Mouse (Mus musculus): Measurements from ENCODE around the gene Swi5. TPM values are rescaled to one million over a fixed set of nuclear protein-coding genes. Genes with fewer than 3 reads are reported as not detected.

The Swi5 gene
- polyA plus RNA-seq, 1 experiment, result 270 TPM

GRCm38 (mm10) chr2:32282727-32283126 is 5.1 kb downstream of the Swi5 start:
- H3K27ac ChIP-seq (ENCODE audit: insufficient read depth, low read length), result no peak overlapping the region
- H3K4me3 ChIP-seq (replicated peaks; ENCODE audit: insufficient read depth, low read depth, low read length), result no peak overlapping the region
- TF ChIP-seq POLR2A (IDR thresholded peaks at IDR 0.05; ENCODE audit: borderline replicate concordance, insufficient read depth, low read length) (no peak), CTCF (IDR thresholded peaks at IDR 0.05; ENCODE audit: borderline replicate concordance, insufficient read depth, low read depth, low read length) (peak; percentile 70)
- WGBS, result 78% methylated on average over 1 of the region's 1 CpGs
- no peaks in the 10 kb centered on the region; the same call in 1 of the 2 replicates for H3K4me1 ChIP-seq (ENCODE audit: control insufficient read depth, insufficient read depth, low read length)
- DNase-seq, result peak; percentile 53 to 62
- H3K27me3 ChIP-seq (ENCODE audit: control insufficient read depth, insufficient read depth, low read length), result no peaks in the 10 kb centered on the region

- WGBS, result 84% methylated on average over 2 of the region's 2 CpGs
- no peak for DNase-seq
- Histone ChIP-seq H3K27me3 (ENCODE audit: control insufficient read depth, insufficient read depth, low read length) (no peaks in the 10 kb centered on the region), H3K27ac (ENCODE audit: insufficient read depth, low read length) (no peak overlapping the region), H3K4me3 (replicated peaks; ENCODE audit: insufficient read depth, low read depth, low read length) (no peak overlapping the region), H3K4me1 (ENCODE audit: control insufficient read depth, insufficient read depth, low read length) (no peaks in the 10 kb centered on the region; the same call in 1 of the 2 replicates)
- no peak for TF ChIP-seq CTCF (IDR thresholded peaks at IDR 0.05; ENCODE audit: borderline replicate concordance, insufficient read depth, low read depth, low read length)
- no peak for TF ChIP-seq POLR2A (IDR thresholded peaks at IDR 0.05; ENCODE audit: borderline replicate concordance, insufficient read depth, low read length)
These were observed 5.6 kb downstream of the Swi5 start for GRCm38 (mm10) chr2:32282289-32282688.

GRCm38 (mm10) chr2:32275823-32276222 is 12.1 kb downstream of the Swi5 start:
- TF ChIP-seq CTCF (IDR thresholded peaks at IDR 0.05; ENCODE audit: borderline replicate concordance, insufficient read depth, low read depth, low read length), result peak; percentile 23; the same call in 1 of the 2 replicates
- TF ChIP-seq POLR2A (IDR thresholded peaks at IDR 0.05; ENCODE audit: borderline replicate concordance, insufficient read depth, low read length), result no peak
- 82% methylated on average over 3 of the region's 3 CpGs for WGBS
- H3K27me3 ChIP-seq (ENCODE audit: control insufficient read depth, insufficient read depth, low read length), result no peaks in the 10 kb centered on the region

GRCm38 (mm10) chr2:32260635-32261034 is 27.2 kb downstream of the Swi5 start:
- no peak overlapping the region for H3K4me3 ChIP-seq (replicated peaks; ENCODE audit: insufficient read depth, low read depth, low read length)
- peaks cover 9% of the 10 kb centered on the region for H3K4me1 ChIP-seq (ENCODE audit: control insufficient read depth, insufficient read depth, low read length)
- H3K27ac ChIP-seq (ENCODE audit: insufficient read depth, low read length), result no peak overlapping the region
- no peaks in the 10 kb centered on the region for H3K27me3 ChIP-seq (ENCODE audit: control insufficient read depth, insufficient read depth, low read length)
- 24% methylated on average over 4 of the region's 4 CpGs for WGBS
- DNase-seq, result peak; percentile 35 to 56
- TF ChIP-seq CTCF (IDR thresholded peaks at IDR 0.05; ENCODE audit: borderline replicate concordance, insufficient read depth, low read depth, low read length) (peak; percentile 43; the same call in 1 of the 2 replicates), POLR2A (IDR thresholded peaks at IDR 0.05; ENCODE audit: borderline replicate concordance, insufficient read depth, low read length) (no peak)

More at GRCm38 (mm10) chr2:32275823-32276222, 12.1 kb downstream of the Swi5 start:
- Histone ChIP-seq H3K4me1 (ENCODE audit: control insufficient read depth, insufficient read depth, low read length) (no peaks in the 10 kb centered on the region), H3K4me3 (replicated peaks; ENCODE audit: insufficient read depth, low read depth, low read length) (no peak overlapping the region), H3K27ac (ENCODE audit: insufficient read depth, low read length) (no peak overlapping the region)
- no peak for DNase-seq

GRCm38 (mm10) chr2:32259657-32260417 is 28.0 kb downstream of the Swi5 start, which contains the start of gene Uck1:
Gene Uck1, minus strand, starts transcription at chr2:32260159.
- peaks cover 9% of the 10 kb centered on the region for H3K4me1 ChIP-seq (ENCODE audit: control insufficient read depth, insufficient read depth, low read length)
- under 1% methylated on average over 59 of the region's 59 CpGs for WGBS
- peak; percentile 92 to 93 for DNase-seq

GRCm38 (mm10) chr2:32258887-32259533 is 28.9 kb downstream of the Swi5 start:
- peaks cover 9% of the 10 kb centered on the region for H3K4me1 ChIP-seq (ENCODE audit: control insufficient read depth, insufficient read depth, low read length)
- no peak overlapping the region for H3K27ac ChIP-seq (ENCODE audit: insufficient read depth, low read length)
- peak overlapping the region; percentile 82 for H3K4me3 ChIP-seq (replicated peaks; ENCODE audit: insufficient read depth, low read depth, low read length)
- no peak for DNase-seq
- no peak for TF ChIP-seq POLR2A (IDR thresholded peaks at IDR 0.05; ENCODE audit: borderline replicate concordance, insufficient read depth, low read length)
- TF ChIP-seq CTCF (IDR thresholded peaks at IDR 0.05; ENCODE audit: borderline replicate concordance, insufficient read depth, low read depth, low read length), result no peak
- no peaks in the 10 kb centered on the region for H3K27me3 ChIP-seq (ENCODE audit: control insufficient read depth, insufficient read depth, low read length)
- WGBS, result 40% methylated on average over 6 of the region's 6 CpGs

More at GRCm38 (mm10) chr2:32259657-32260417, 28.0 kb downstream of the Swi5 start, which contains the start of gene Uck1:
- Histone ChIP-seq H3K4me3 (replicated peaks; ENCODE audit: insufficient read depth, low read depth, low read length) (peak within 1 kb of the TSS; percentile 82), H3K27ac (ENCODE audit: insufficient read depth, low read length) (peak within 1 kb of the TSS; percentile 43), H3K27me3 (ENCODE audit: control insufficient read depth, insufficient read depth, low read length) (no peaks in the 10 kb centered on the region)
- TF ChIP-seq CTCF (IDR thresholded peaks at IDR 0.05; ENCODE audit: borderline replicate concordance, insufficient read depth, low read depth, low read length) (no peak), POLR2A (IDR thresholded peaks at IDR 0.05; ENCODE audit: borderline replicate concordance, insufficient read depth, low read length) (peak; percentile 87)

- peaks cover 22% of the 10 kb centered on the region for H3K4me1 ChIP-seq (ENCODE audit: control insufficient read depth, insufficient read depth, low read length)
- TF ChIP-seq POLR2A (IDR thresholded peaks at IDR 0.05; ENCODE audit: borderline replicate concordance, insufficient read depth, low read length), result no peak
- TF ChIP-seq CTCF (IDR thresholded peaks at IDR 0.05; ENCODE audit: borderline replicate concordance, insufficient read depth, low read depth, low read length), result no peak
- H3K27me3 ChIP-seq (ENCODE audit: control insufficient read depth, insufficient read depth, low read length), result no peaks in the 10 kb centered on the region
- no peak overlapping the region for H3K27ac ChIP-seq (ENCODE audit: insufficient read depth, low read length)
- WGBS, result 90% methylated on average over 11 of the region's 11 CpGs
- H3K4me3 ChIP-seq (replicated peaks; ENCODE audit: insufficient read depth, low read depth, low read length), result no peak overlapping the region
- DNase-seq, result no peak
These were observed 31.6 kb downstream of the Swi5 start for GRCm38 (mm10) chr2:32256273-32256672.

Data from cerebellum, adult 2 months (tissue).